Mouse (Mus musculus) testis, postnatal 14 days (tissue): Measurements from ENCODE around the gene Zswim3.
"Not testable (repeated sequence)": the region's sequence is repeated elsewhere in the genome, so short reads cannot be mapped to it uniquely, and the experiment has no call there.

ENCODE experiments used
- DNase-seq: peaks from one replicate; pipeline ENCODE4 v3.0.0; 2021; ENCODE audit warnings: low spot score

The Zswim3 gene

DNA sequence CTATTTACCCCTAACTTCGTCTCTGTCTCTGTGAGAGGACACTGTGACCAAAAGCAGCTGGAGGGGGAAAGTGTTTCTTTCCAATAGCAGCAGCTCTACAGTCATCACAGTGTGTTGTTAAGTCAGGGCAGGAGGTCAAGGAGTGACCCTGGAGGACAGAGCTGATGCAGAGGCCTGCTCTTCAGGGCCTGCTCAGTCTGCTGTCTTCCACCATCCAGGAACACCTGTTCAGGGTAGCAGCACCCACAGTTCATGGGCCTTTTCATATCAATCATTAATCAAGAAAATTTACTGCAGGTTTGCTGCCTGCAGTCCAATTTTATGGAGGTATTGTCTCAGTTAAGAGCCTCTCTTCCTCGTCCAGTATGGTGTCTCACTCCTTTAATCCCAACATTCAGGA lies 8.7 kb downstream of the Zswim3 start:
- DNase-seq = no peak

DNA sequence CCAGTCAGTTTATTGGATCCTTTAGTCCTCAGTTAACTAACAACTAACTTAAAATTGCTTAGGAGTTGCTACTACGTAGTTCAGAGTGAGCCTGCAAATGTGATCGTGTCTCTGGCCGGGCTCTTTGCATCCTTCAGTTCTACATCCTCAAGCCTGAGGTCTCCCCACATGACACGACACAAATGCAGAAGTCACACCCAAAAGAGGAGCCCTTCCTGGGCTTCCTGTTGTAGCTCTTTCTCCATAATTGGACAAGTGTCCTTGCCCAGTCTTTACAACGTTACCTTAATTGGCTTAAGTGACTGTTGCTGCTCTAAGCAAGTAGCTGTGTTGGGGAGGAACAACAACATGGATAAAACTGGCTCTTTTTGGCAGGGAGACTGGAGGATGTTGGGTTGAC lies 10.4 kb downstream of the Zswim3 start:
- DNase-seq = no peak

DNA sequence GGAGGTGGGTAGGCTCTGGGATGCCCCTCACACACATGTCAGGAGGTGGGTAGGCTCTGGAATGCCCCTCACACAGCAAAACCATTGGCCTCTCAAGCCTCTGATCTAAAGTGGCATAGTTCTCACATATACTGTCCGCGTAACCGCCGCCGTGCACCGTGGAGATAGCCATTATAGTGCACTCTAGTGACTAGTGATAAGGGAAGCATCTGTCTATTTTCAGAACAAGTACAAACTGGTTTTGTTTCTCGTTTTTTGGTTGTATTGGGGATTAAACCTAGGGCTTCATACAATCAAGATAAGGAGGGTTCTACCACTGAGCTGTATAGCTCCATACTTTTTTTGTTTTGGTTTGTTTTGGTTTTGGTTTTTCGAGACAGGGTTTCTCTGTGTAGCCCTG lies 10.9 kb downstream of the Zswim3 start:
- DNase-seq = no peak

DNA sequence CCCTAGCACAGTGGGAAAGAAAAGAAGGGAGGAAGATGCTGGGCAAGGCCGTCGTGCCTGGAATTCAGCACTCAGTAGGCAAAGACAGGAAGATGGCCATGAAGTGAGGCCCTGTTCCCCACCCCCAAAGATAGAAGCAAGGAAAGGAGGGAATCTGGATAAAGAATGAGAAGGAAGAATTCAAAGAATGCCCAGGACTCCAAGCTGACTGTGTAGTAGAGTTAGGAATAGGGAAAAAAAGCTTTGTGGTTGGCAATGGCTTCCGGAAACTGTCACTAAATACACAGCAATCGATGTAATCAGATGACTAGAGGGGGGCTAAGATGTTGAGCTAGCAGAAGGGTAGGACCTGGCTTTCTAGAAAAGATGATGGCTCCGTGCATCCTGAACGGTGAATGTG lies 12.3 kb downstream of the Zswim3 start:
- DNase-seq = no peak

DNA sequence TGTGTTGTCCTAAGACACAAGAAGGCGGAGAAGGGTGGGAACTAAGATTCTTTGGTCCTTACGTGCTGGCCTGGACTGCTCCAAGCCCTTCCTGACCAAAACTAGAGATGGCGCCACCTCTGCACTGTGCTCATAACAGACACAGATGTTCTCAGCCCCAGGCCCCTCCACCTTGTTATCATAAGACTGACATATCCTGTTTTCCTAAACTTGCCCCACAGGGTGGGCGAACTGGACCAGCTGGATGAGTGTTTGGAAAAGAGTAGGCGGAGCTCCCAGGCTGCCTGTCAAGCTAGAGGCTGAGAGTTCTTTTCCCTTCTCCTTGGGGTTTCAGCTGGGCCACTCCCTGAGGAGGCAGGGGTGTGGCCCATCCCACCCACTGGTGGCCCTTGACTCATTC lies 12.8 kb downstream of the Zswim3 start:
- DNase-seq = no peak

DNA sequence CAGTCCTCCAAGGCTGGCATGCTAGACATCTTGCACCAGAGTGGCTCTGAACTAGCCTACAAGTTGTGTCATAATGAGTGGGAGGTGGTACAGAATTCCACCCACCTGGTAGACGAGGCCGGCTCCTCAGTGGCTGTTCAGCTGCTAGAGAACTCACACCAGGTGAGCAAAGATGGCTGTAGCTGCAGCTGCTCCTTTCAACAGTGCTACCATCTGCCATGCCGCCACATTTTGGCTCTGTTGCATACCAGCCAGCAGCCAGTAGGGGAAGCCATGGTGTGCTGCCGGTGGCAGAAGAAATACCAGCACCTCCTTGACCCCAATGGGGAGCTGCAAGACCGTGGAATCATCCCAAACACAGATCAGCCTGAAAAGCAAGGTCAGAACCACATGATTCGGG lies 16.2 kb downstream of the Zswim3 start:
- no peak for DNase-seq

DNA sequence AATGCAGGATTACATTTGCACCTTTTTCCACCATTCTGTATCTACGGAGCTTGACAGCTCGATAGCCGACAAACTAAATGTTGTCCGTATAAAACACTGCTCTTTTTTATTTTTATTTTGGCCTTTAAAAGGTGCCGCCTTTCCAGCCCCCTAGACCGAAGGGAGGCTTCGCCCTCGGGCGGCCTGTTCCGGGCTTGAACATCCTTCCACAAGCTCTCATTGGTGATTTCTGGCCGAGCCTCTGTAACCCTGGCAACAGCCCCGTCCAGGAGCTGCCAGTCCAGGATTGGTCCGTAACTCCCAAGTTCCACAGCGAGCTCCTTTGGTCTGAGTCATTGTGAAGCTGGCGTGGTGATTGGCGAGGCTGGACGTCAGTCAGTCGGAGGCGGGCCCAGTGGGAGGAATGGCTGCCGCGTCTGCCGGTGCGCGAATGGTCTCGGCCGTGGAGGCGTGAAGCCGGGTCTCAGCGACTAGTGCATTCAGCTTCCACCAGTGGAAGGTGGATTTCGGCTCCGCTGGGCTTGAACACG lies 17.8 kb downstream of the Zswim3 start, which contains the start of gene Zswim1:
Zswim1 (plus strand) TSS at position 51 of the 530 bp plus-strand sequence.
- DNase-seq = peak; percentile 98

DNA sequence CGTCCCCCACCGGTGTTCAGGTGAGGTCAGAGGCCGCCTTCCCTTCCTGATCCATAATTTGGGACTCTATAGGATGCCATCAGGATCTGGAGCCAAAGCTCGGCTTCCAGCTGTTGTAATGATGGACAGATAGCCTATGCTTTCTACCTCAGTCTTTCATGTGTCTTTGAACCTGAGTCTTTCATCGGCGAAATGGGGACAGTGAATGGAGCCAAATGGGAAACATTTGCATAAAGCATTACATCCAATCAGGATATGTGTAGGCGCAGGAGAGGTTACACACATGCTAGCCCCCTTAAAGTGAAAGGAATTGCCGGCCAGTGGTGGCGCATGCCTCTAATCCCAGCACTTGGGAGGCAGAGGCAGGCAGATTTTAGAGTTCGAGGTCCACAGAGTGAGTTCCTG lies 18.3 kb downstream of the Zswim3 start:
- no peak for DNase-seq

DNA sequence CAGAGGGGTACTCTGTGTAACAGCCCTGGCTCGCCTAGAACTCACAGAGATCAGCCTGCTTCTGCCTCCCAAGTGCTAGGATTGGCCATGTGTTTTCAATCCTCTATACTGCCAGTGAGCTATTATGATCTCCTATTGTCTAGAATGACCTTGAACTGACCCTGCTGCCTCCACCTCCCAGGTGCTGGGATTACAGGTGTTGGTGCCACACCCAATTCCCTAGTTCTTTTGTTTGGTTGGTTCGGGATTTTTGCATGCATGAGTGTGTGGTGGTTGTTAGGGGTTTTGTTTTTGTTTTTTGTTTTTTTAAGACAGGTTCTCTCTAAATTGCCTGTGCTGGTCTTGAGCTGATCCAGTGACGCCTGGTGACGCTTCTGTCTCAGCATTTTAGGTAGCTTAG lies 19.1 kb downstream of the Zswim3 start:
- DNase-seq = no peak

DNA sequence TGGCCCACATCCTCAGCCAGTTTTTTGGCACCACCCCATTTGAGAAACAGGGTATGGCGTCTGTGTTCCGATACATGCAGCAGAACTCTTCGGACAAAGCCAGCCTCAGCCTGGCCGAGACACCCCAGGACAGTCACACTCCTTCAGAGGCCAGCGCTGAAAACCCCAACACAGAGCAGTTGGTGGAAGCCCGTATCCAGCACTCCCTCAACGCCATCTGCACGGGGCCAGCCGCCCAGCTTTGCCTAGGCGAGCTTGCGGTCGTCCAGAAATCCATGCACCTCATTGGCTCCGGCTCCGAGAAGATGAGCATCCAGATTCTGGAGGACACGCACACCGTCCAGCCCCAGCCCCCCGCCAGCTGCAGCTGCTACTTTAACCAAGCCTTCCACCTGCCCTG lies 20.6 kb downstream of the Zswim3 start:
- DNase-seq = no peak

DNA sequence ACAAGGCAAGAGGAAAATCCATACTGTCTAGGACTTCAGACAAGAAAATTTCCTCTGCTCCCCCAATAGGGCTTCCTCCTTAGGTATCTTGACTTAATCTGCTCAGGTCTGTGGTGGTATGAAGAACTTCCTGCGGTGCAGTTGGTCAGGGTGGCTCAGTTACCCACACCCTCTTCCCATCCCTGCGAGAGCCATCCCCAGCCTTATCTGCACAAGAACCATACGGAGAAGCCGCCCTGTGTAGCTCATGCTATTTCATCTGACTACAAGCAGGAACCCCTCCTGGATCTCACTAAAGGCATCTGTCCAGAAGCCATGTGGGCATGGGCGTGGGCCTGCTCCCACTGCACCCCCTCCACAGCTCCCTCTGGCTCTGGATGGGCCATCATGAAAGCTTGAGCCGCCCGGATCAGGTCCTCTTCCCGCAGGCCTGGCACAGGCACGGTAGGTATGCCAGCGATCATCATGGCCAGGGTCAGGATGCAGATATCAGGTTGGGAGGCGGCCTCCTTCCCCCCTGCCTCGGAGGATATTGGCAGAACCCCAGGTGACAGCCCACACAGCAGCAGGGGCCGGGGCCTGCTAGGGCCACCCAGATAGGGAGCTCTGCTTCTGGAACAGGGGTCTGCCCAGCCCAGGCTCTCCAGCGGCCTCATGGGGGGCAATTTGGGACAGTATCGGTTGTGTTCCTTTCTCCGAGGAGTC lies 22.4 kb downstream of the Zswim3 start:
- no peak for DNase-seq

DNA sequence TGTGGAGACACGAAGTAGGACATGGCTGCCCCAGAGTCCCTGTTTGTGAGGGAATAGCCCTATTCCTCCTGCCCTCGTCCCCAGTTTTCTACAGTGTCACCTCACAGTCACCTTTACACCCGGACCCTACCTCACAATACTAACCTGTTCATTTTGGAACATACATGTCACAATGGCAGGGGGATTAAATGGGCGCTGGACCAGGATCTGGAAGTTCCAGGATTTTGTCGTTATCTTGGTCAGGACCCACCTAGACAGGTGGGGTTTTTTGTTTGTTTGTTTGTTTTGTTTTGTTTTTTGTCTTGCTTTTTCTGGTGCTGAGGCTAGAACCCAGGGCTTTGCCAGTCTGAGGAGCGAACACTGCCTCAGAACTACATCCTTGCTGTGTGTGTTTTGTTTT lies 23.5 kb downstream of the Zswim3 start, which contains the start of gene Spata25:
Spata25 (minus strand) TSS at position 101 of the 400 bp plus-strand sequence.
- DNase-seq = no peak

DNA sequence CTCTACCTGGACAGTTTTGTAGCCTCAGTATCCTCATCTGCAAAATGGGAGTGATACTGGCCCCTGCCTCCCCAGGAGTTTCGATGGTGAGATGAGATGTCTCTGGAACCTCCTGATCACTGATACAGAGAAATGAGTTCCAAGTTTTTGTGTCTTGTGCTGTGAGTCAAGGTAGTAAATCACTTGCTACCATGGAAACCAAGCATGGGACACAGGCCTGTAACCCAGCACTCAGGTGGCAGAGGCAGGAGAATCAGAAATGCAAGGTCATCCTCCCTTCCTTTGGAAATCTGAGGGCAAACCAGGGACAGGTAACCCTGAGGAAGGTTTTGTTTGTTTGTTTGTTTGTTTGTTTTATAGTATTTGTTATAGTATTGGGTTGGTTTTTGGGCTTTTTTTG lies 24.2 kb downstream of the Zswim3 start:
- DNase-seq = no peak

DNA sequence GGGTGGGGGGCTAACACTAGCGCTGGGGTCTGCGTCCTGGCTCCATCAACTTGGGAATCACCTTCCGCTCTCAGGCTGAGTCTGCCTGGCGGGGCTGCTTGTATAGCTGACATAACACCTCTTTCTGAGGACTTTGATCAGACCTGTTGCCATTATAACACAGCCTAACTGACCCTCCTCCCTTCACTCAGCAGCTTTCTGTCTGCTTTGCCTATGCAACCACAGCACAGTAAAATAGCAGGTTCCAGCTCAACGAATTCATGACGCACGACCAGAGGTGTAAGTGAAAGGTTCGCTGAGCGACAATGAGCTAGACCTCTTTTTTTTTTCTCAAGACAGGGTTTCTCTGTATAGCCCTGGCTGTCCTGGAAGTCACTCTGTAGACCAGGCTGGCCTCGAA lies 26.1 kb downstream of the Zswim3 start:
- DNase-seq = no peak

DNA sequence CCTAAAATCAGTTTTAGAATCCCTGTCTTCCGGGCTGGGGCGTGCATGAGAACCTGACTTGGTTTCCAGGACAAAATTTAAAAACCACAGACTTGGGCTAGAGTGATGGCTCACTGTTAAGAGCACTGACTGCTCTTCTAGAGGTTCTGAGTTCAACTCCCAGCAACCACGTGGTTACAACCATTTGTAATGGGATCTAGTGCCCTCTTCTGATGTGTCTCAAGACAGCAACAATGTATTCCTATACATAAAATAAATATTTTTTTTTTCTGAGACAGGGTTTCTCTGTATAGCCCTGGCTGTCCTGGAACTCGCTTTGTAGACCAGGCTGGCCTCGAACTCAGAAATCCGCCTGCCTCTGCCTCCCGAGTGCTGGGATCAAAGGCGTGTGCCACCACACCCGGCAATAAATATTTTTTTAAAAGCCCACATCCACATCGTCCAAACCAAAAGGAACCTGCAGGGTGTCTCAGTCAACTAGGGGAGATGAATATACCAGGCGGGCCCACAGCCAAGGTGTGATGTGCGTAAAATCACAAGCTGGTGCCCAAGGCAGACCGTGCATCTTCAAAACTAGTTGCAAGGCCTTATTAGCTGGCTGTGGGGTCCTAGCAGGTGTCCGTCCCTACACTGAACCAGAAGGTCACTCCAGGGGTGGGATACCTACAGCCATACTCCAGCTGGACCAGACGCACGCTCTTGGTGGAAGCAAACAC lies 27.3 kb downstream of the Zswim3 start:
- DNase-seq = no peak

DNA sequence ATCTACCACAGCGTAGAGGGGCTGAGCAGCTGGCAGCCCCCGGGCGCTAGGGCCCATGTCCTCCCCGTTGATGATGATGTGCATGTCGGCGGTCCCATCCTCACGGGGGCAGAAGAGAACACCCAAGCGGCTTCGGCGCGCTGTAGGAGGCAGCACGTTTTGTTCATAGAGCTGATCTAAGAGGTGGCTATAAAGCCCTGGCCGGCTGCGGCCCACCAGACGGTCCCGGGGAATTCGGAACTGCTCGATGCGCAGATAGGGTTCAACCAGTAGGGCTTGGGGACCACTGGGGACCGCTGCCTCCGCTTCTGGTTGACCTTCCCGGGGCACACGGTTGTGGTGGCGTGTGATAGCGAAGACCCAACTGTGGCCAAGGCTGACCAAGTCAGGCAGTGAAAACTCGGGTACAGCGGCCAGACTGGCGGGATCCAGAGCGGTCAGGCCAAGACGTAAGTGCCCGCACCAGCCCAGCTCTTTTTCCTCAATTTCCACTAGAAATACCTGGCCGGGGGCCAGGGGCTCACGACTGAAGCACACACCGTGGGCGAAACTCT lies 27.9 kb downstream of the Zswim3 start, which contains the start of gene Ctsa:
Ctsa (plus strand) TSS at position 126 of the 554 bp plus-strand sequence.
- peak; percentile 62 for DNase-seq

DNA sequence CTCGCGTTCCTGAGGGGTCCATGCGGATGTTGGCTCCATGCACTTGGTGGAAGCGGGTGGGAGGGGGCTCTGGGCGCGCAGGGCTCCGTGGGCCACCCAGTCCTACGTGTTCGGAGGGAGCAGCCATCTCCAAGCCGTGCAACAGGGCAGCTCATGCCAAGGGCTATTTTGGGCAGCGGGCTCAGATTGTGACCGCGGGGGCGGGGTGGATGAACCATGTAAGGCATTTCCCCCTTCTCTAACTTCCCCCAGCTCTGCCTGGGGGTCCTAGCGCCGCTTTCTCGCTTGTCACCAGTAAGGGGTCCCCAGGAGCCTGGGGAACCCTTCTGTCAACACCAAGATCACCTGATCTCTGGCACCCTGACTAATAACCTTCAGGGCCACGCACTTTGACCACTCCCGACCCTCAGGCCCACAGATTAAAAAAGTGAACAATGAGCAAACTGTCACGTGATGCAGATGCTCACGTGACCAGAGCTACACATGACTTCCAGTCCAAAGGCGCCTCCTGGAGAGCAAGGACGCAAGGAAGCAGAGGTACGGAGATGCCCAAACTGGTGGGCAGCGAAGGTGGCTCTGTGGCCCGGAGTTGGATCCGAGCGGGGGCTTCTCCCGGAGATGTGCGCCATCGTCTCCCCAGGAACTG lies 28.5 kb downstream of the Zswim3 start, which contains the start of gene Neurl2:
Neurl2 (minus strand) TSS at position 143 of the 646 bp plus-strand sequence.
- DNase-seq = peak; percentile 86

DNA sequence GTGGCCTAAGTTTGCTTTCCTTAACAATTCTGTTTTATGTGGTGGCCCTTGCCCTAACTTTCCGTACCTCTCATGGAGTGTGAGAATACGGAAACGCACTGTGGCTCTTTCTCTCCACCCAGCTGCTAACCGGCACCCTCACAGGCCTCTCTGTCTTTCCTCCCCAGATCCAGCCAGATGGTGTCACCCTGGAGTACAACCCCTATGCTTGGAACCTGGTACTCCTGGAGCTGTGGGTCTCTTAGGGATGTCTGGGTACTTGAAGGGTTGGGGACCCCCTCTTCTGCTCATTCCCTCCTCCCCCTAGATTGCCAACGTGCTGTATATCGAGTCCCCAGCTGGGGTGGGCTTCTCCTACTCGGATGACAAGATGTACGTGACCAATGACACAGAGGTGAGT lies 29.6 kb downstream of the Zswim3 start:
- DNase-seq = no peak

DNA sequence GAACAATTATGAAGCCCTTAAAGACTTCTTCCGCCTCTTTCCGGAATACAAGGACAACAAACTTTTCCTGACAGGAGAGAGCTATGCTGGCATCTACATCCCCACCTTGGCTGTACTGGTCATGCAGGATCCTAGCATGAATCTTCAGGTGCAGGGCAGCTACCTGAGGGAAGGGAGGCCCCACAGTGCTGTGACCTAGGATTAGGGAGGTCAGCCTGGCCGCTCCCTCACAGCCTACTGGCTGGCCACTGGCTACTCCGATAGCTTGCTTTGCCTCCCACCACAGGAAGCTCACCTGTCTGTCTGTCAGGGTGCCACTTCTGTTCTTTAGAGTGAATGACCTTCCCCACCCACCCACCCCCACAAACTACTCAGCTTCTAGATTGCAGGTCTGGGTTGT lies 30.3 kb downstream of the Zswim3 start:
- no peak for DNase-seq

DNA sequence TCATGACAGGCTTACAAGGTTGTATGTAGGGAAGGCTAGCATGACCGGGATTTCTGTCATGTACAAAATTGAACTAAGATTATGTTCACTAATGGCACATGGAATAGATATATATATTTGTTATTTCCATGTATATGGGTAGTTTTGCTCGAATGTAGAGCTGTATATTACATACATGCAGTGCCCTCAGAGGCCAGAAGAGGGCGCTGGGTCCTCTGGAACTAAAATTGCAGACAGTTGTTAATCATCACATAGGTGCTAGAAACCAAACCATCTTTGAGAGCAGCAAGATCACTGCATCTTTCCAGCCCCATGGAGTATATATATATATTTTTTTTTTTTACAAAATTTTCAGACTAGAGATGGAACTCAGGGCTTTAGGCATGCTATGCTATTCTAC lies 40.9 kb downstream of the Zswim3 start:
- no peak for DNase-seq

DNA sequence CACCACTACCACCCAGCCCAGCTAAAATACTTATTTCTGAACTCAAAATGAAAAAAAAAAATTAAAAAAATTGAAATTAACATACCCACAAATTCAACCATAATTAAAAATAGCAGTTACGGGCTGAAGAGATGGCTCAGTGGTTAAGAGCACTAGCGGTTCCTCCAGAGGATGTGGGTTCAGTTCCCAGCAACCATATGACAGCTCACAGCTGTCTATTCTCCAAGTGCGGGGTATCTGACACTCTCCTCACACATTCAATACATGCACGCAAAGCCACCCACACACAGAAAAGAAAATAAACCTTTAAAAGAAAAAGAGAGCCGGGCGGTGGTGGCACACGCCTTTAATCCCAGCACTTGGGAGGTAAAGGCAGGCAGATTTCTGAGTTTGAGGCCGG lies 45.2 kb downstream of the Zswim3 start:
- DNase-seq = no peak

DNA sequence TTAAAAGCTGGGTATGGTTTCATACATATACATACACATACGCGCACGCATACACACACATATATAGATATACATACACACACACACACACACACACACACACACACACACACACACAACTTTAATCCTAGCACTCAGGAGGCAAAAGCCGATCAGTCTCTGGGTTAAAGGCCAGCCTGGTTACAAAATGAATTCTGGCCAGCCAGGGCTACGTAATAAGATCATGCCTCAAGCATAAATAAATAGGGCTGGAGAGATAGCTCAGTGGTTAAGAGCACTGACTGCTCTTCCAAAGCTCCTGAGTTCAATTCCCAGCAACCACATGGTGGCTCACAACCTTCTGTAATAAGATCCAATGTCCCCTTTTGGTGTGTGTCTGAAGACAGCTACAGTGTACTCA lies 50.7 kb downstream of the Zswim3 start:
- DNase-seq = not testable (repeated sequence)
